Mouse (Mus musculus) liver, adult 2 months (tissue): ENCODE results near the gene Dnase1l2.

Experiments
- CTCF ChIP-seq: fragments of 200-500 bp; IDR thresholded peaks from 2 replicates; pipeline ENCODE4 v1.5.1; 2011; ENCODE audit warnings: low read depth, low read length, control low read depth
- POLR2A ChIP-seq: fragments of 200-500 bp; IDR thresholded peaks from 2 replicates; pipeline ENCODE4 v1.6.1; 2011; ENCODE audit warnings: low read length, control low read depth; ENCODE audit not compliant: insufficient read depth; ENCODE audit errors: extremely low read depth

DNA sequence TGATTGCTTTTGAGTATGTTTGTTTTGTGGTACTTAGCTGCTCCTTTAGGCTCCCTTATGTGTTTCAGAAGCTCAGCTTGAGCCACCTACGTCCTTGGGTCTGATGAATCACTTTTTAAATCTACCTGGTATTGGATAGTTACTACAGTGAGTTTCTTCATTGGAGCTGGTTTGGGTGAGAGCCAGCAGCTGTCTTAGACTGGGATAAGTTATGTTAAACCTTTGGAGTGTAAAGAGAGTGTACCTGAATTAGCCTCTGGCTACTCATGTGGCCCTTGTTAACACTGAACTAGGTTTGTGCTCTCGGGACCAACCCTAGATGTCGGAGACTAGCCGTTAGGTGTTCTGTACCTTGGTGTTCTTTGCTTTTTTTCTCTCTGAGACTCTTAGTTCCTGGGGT is 19.8 kb downstream of the Dnase1l2 start:
- no peak for TF ChIP-seq POLR2A
- no peak for TF ChIP-seq CTCF
